Mouse (Mus musculus) adrenal gland, postnatal 14 days (tissue): ENCODE data around the gene Mrpl9. TPM values are rescaled to one million over a fixed set of nuclear protein-coding genes. Genes with fewer than 3 reads are reported as not detected.

Experiments
- DNase-seq: peaks from one replicate; pipeline ENCODE4 v3.0.0; 2021; ENCODE audit warnings: mixed read lengths
- long read RNA-seq, 2 experiments: library from polyadenylated mRNA; stranded (forward); transcript quantifications; one replicate each; pipeline ENCODE4 v2.0.0; 2021
- total RNA-seq: library from RNA; stranded (reverse); gene quantifications from 2 replicates; pipeline ENCODE4 v1.2.3, GENCODE M21; 2021

The Mrpl9 gene
- total RNA-seq = 87.6 and 87.8 TPM in 2 replicates
- long read RNA-seq, experiment 1, transcript Mrpl9-201 (7 exons, 1,612 nt) = major isoform, 105 of 117 reads
- long read RNA-seq, experiment 1, partial matches to known transcripts = 2 of 117 reads
- long read RNA-seq, experiment 1, other reads (novel, unspliced or antisense) = 10 of 117 reads
- long read RNA-seq, experiment 2, transcript Mrpl9-201 (7 exons, 1,612 nt) = major isoform, 79 of 91 reads
- long read RNA-seq, experiment 2, partial matches to known transcripts = 4 of 91 reads
- long read RNA-seq, experiment 2, other reads (novel, unspliced or antisense) = 8 of 91 reads

DNA sequence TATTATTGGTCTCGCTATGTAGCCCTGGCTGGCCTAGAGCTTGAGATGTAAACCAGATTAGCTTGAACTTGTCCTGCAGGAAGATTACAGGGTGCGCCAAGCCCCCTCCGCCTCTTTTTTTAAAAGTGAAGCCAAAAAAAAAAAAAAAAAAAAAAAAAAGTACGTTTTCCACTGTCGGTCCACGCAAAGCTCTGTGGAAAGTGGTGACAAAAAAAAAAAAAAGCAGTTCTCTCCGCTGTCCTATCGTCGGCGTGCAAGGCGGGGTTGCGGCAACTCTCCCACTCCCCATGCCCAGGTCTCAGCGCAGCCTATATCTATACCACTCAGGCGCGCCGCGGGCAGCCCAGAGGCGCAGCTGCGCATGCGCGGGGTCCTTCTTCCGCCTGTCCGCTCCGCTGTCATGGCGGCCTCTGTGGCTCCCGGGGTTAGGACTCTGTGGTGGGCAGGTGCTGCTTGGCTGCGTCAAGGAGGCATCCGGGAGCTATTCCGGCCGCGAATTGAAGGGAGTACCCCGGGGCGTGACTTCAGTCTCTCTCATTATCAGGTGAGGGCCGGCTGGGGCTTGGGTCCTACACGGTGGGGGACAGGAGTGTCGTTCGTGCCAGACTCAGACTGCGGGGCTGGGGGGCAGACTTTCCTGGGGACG, at the start of gene Mrpl9:
Gene Mrpl9, plus strand, starts transcription at position 368 of the 646 bp plus-strand sequence.
- DNase-seq = peak; percentile 97

DNA sequence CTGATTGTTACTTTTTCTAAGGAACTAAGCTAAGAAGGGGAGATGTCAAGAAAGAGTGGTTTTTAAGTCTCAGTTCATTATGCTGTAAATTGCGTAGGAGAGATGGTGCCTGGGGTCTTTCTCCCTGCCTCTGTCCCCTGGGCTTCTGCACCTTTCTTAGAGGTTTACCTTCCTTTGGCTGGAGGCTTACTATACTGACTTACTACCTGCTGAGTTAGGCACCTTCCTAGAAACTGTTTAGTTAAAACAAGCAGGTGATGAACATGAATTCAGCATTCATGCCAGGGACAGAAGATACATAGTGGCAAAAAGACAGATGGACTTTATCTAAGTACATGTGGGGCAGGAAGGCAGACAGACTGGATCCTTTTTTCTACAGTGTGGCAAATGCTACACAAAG, 46.8 kb upstream of the Mrpl9 start:
- no peak for DNase-seq

DNA sequence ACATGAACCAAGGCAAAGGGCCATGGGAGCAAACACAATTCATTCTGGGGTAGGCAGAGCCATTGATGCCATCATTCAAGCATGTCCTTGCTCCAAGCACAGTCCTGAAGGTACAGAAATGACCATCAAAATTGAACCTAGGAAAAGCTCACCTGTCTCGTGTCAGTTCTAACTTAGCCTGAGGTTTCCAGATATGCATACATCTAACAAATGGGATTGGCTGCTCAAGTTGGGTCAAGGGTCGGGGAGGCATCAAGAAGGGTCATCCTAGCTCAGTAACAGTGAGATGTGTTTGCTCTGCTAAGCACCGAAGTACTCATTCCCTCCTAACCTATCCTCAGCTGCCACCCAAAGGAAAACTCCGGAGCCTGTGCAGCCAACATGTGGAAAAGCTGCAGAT, 46.3 kb upstream of the Mrpl9 start:
- DNase-seq = no peak

DNA sequence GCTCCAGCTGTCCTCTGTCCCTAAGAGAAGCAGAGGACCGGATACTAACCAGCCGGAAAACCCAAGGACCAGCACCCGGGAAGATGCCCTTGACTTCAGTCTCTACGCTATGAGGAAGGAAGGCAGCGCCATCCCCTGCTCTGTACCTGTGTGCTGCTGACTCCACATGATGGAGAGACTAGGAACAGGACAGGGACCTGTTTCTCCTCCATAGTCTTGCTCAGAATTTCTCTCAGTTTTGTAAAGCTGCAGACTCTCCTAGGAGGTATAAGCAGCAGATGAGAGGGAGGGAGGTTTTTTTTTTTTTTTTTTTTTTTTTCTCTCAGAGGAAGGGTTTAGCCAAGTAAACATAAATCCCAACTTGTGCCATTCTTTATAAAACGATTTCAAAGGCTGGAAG, 44.9 kb upstream of the Mrpl9 start, which contains the start of gene Lingo4:
Gene Lingo4, plus strand, starts transcription at position 301 of the 400 bp plus-strand sequence.
- DNase-seq = no peak

DNA sequence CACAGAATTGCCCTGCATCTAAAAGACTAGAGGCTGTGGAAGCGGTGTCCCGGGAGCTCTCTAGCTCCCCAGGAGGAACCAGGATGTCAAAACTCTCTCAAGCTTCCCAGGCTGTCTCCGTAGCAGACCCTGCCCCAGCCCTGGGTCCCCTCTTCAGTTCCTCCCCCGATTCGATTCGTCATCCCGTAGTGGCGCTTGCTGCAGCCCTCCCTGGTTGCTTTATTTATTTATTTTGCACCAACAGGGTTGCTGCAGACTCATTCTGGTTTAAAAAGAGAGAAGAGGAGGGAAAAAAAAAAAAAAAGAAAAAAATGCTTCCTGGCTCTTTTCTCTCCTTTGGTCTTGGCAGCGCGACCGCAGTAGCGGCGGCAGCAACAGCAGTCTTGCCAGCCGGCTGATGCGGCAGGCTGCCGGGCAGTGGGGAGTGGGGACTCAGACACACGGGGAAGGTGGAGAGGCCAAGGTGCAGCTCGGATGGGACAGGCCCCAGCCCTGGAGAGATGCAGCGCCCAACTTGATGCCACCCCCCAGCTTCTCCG, 44.1 kb upstream of the Mrpl9 start:
- peak; percentile 58 for DNase-seq

DNA sequence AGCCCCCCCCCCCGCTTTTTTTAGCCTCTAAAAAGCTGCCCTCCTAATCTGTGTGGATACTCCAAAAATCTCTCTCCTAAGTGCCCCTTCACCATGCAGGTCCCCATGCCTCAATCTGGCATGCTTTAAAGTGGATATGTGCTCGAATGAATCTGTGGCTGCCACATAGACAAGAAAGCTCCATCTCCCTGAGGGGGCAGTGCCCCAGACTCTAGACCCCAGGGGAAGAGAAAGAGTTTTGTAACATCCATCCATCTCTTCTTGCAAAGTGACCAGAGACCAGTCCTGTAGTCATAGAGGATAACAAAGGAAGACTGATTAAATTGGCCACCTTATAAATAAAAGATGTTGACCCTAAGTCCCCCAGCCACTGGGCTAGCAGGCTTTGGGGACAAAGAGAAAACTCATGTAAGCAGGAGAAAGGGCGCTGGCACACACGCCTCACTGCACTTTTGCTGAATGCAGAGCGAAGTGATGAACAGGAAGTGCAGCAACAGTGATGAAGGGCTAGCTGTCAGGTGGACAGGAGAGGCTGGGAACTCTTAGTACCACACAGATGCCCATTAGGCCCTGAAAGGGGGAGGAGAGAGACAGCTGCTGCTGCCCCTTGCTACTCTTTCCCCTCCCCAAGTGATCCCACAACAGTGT, 43.3 kb upstream of the Mrpl9 start:
- no peak for DNase-seq

DNA sequence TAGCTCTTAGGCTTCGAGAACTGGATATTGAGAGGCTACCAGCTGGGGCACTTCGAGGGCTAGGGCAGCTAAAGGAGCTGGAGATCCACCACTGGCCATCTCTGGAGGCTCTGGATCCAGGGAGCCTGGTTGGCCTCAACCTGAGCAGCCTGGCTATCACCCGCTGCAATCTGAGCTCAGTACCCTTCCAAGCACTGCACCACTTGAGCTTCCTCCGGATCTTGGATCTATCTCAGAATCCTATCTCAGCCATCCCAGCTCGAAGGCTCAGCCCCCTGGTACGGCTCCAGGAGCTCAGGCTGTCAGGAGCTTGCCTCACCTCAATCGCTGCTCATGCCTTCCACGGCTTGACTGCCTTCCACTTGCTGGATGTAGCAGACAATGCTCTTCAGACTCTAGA, 40.7 kb upstream of the Mrpl9 start:
- no peak for DNase-seq

DNA sequence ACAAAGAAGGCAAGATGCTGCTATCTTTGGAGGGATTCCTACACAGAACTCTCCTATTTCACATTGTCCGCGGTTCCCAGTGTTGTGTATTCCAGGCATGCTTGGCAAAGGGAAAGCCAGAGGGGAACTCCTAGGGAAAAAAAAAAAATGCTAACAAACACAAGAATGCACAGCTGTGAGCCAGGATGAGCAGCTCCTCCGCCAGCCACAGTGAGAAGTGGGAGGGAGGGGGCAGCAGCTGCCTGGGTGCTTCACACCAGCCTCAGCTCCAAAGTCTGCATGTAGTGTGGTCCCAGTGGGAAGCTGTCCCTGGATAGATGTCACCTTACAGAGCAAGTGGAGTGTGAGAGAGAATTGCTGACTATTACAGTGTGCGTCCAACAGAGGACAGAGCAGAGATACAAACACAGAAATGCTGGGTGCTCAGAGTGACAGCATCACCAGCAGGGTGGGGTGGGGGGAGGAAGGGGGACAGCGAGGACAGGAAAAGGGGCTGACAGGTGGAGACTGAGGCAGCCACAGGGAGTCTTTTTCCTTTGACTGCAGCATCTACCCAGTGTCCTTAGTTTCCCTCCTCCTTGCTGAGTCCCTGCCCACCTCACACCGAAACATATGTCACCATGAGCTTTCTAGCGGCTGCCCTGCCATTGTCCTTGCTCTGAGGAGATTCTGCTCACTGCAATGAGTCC, 38.6 kb upstream of the Mrpl9 start:
- no peak for DNase-seq

DNA sequence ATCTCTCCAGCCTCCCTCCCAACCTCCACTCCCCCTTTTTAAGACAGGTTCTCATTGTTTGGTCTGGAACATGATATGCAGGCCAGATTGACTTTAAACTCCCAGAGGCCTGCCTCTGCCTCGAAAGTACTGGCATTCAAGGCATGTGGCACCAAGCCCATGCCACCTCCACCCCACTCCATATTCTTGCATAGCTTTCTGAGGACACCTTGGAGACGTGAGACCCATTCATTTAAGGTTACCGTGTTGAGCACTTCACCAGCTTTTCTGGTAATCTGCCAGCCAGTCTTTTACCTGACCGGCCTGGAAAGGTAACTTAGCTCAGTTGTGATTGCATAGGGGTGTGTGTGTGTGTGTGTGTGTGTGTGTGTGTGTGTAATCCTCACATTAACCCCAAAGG, 37.6 kb upstream of the Mrpl9 start:
- DNase-seq = no peak

DNA sequence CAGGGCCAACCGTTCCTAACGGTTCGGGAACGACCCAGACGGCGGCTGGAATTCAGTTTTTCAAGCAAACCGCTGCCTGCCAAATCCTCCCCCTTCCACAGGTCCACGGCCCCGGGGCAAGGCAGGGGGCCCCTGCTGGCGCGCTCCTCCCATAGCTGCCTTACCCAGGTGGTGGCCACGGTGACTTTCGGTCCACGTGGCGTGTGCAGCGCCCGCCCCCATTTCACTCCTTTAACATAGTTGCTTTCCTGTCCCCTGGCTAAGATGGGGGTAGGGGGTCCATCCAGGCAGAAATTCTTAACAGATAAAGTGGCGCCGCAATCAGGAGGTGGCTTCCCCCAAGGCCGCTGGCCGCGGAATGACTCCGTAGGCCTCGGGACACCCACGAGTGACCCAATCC, 30.6 kb upstream of the Mrpl9 start:
- no peak for DNase-seq

DNA sequence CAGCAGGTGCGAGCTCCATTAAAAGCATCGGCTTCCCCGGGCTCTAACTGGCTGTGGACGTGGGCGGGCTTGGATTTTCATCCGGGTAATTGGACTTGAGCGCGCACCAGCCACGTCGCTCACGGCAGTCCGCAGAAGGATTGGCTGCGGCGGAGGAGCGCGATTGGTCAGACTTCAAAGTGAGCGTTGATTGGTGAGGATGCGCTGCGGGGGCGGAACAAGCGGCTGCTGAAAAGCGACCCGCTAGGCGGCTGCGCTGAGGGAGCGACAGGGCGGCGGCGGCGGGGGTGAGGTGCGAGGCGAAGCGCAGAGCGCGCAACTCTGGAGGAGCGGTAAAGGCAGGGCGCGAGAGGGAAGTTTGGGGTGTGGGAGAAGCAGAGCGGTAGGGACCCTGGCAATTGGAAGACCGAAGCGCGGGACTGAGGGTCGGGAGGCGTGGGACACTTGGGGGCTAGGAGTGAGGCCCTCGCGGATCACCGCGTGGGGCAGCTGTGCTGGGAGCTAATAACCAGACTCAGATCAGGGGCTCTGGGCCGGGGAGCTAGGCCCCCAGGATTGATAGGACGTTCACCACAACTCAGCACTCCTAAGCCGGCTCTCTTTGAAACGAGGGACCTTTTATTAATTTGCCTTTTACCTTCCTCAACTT, 30.0 kb upstream of the Mrpl9 start, which contains the start of gene Tdrkh:
Gene Tdrkh, plus strand, starts transcription at position 243 of the 649 bp plus-strand sequence.
- peak; percentile 97 for DNase-seq

DNA sequence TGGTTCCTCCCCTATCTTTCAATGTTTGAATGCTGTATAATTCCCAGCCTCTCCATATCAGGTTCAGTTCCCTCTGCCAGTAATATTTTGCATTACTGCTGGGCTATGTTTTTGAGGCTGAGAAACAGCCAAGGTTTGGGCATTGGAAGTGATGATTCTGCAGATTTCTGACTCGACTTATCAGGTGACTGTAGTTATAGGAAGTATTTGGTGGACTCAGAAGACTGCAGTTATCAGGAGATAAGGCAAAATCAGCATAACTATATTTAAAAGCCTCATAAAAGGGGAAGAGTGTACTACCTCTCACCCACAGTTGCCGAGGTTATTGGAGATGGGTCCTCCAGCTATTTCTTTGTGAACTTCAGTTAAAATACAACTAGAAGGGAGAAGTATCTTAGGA, 12.1 kb upstream of the Mrpl9 start:
- DNase-seq = no peak

DNA sequence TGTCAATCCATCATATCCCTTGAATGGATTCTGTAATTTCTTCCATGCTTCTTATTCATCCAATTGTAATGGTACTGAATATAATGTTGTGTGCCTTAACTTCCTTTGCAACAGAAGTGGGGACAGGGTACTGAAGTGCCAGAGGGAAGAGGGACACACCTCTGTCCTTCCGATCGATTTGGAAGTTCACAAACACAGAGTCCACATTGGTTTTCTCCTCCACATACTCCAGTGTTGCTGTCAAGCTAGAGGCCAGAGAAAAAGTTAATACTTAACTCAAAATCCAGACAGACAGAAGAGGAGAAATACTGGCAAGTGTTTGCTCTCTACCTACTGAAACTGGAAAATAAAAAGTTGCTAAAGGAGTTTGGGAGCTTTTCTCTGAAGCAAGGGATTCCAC, 8.8 kb upstream of the Mrpl9 start:
- DNase-seq = no peak

DNA sequence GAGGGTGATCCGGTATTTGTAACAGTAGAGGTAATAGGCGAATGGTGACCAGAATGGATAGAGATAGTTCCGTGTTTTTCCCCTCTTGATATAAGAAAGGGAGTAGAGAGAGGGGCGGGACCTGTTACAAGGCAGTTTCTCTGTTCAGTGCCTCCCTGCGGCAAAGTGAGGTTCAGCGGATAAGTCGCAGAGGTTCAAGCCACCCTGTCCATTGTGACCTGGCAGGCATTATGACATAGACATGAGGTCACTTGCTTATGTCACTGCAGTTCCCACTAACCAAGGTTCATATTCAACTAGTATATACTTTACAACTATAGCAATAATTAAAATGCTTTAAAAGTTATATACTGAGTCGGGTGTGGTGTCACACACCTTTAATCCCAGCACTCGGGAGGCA, 6.7 kb upstream of the Mrpl9 start:
- no peak for DNase-seq

DNA sequence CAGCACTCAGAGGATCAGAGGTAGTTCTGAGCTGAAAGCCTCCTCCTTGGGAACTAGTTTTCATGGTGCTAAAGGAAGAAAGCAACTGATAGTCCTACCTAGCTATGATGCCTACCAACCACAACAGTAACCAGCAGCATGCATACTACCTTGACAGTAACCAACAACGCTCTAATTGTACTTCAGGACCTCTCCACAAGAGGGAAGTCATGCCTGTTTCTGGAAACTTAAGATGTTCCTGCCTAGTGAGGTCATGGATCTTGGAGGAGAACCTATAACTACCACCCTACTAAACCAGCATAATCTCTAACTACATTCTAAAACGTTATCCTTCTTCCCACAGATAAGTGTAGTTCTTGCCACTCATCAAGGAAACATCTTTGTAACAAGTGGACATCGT, 1.9 kb upstream of the Mrpl9 start:
- DNase-seq = no peak

DNA sequence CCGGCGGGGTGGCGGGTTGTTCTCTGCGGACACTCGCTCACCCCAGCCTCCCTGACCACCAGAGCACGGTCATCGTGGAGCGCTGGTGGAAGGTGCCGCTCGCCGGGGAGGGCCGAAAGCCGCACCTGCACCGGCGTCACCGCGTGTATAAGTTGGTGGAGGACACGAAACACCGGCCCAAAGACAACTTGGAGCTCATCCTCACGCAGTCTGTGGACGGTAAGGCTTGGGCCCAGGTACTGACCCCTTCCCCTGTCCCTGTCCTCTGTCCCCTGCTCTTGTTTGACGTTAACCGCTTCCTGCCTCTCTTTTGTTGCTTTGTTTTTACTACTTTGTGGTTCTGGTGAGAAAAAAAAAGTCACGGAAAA, 463 bp downstream of the Mrpl9 start, which contains the start of gene Oaz3:
Gene Oaz3, minus strand, starts transcription at position 319 of the 368 bp plus-strand sequence.
- no peak for DNase-seq

DNA sequence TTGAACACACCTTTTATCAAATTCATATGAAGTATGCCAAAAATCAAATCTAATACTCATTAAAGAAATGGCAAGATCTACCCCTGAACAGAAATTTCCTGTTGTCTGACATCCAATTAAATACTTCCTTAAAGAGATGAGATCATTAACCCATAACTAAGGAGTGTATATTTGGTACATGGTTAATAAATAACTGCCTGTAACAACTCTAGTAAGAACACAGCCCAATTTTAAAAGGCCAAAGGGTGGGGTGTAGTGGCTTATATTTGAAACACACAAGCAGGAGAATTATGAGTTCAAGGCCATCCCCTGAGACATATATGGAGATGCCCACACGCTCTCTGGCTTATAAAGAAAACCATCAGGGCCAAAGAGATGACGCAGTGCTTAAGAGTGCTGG, 6.3 kb downstream of the Mrpl9 start:
- no peak for DNase-seq

DNA sequence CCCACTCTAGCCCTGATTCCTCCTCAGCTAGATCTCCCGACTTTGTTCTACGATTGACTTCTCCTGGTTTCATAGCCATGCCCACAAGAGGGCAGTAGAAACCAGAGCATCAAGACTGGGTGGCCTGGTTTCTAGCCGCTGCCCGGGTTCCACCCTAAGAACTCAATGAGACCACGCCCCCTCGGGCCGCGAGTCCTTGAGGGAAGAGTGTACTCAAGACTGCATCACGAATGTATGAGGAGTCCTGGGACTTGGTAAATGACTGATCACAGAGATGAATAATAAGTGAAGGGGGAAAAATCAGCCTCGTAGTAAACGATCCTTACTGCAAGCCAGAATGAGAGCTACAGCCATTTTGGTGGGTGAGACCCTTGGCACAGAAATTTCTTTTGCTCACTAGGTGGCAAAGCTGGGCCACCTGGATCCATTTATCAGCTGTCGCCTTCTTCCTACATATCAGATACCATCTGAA, 13.4 kb downstream of the Mrpl9 start:
- DNase-seq = peak; percentile 91

DNA sequence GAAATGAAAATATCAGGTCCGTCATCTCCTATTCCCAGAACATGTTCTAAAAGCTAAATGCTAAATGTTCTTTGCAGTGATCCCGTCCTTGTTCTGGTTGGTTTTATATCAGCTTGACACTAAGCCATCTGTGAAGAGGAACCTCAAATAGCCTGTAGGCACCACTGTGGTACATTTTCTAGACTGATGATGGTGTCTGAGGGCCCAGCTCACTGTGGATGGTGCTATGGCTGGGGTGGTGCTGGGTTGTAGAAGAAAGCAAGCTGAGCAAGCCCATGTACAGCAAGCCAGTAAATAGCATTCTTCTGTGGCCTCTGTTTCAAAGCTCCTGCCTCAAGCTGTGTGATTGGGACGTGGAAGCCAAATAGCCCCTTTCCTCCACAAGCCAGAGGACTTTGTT, 13.9 kb downstream of the Mrpl9 start:
- no peak for DNase-seq

DNA sequence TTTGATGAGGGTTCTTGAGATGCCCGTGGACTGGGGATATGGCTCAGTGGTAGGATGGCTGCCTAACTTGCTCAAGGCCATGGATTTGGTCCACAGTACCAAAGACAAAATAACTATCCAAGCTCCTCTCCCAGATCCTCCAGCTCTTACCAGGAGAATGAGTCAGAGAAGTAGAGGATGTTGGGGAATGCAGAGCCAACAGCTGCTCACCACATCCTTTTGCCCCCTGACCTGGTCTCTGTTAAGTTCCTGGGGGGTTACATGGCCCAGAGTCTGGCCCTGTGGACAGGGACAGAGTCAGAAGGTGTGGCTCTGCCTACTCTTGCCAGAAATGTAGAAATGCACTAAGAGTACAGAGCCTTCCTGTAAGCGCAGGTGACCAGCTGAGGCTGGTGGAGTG, 16.7 kb downstream of the Mrpl9 start:
- no peak for DNase-seq

DNA sequence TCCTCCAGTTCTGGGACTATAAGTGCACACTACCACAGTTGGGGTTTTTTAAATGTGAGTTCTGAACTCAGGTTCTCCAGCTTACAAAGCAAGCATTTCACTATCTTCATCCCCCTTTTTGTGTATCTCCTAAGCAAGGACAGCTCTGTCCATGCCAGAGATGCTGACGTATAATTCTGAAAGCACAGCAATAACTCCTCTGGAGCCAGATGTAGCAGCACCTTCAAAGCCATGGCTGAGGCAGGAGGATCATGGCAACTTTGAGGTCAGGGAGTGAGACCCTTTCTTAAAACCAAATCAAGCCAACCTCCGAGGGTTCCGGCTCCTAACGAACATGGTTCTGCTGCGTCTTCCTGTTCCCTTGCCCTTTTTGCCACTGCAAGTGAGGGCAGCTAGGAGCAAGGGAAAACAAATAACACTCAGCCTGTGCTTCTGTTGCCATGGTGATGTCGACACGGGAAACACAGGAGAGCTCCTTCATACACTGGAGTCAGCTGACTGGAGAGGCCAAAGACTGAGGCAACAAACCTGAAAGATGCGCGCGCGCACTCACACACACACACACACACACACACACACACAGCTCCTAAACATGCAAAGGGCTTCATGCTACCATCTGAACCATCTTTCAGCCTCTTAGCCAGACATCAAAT, 20.9 kb downstream of the Mrpl9 start:
- DNase-seq = peak; percentile 29
